In the genomic region with DNA sequence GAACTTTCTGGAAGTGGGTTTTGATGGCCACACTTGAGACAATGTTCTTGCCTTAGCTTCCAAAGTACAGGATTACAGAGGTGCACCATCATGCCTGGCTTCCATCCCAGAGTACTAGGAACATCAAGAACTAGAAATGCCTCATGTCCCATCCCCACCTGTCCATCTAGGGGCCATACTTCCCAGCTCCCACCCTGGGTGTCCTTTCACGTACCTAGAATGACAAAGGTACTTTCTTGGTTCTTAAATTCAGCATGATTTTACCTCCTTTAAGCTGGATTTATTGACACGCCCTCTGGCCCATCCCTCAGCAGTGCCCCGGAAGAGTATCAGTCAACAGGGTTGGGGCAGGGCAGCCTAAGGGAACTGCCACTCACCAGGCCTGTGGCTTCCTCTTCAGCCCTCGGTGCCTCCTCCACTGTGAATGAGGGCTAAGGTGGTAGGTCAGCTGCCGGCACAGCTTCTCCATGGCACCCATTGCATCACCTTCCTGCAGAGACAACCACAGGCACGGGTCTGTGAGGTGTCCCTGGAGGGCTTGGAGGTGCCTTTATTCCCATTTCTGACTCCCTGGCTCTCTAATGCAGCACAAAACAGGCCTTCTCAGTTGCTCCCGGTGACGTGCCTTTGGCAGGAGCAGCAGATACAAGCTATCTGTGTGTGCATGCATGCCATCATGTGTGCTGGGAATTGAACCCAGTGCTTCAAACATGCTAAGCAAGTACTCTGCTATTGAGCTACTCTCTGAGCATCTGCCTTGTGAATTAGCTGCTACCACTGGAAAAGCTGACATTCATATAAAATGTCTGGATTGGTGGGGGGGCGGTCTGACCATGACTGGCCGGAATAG, we compare ENCODE assay signal across 1 mouse cellular context.
A peak's percentile ranks its signal among the peaks of the same experiment; 100 is the strongest.
TF ChIP-seq lines count a peak whose summit lies in the region.

No protein-coding gene starts in this region.

TF ChIP-seq in CH12.LX, 34 proteins besides CTCF, POLR2A, EP300 and RAD21:
- peak; percentile 42; the same call in 1 of the 2 replicates for TF ChIP-seq ZMIZ1 (IDR thresholded peaks at IDR 0.05; ENCODE audit: low read depth, low read length)
- TF ChIP-seq ZKSCAN1 (IDR thresholded peaks at IDR 0.05; ENCODE audit: borderline replicate concordance, low read depth, low read length) = no peak
- TF ChIP-seq JUND (conservative IDR thresholded peaks at IDR 0.05; ENCODE audit: low read depth, low read length) = no peak
- TF ChIP-seq BHLHE40 (IDR thresholded peaks at IDR 0.05; ENCODE audit: low read depth, low read length) = 0 out of 2 replicates have a peak, but pooled peaks have one; percentile 11
